Mouse (Mus musculus) lung, adult 2 months (tissue): ENCODE results near the gene Pold4.

Source experiments
- CTCF ChIP-seq: fragments of 200-500 bp; IDR thresholded peaks from 2 replicates; pipeline ENCODE4 v1.5.1; 2011; ENCODE audit warnings: mild to moderate bottlenecking, low read length, control low read depth; ENCODE audit not compliant: insufficient read depth
- POLR2A ChIP-seq: fragments of 200-500 bp; IDR thresholded peaks from 2 replicates; pipeline ENCODE4 v1.6.1; 2011; ENCODE audit warnings: low read depth, mild to moderate bottlenecking, control low read depth, low read length, borderline replicate concordance; ENCODE audit errors: extremely low read depth

DNA sequence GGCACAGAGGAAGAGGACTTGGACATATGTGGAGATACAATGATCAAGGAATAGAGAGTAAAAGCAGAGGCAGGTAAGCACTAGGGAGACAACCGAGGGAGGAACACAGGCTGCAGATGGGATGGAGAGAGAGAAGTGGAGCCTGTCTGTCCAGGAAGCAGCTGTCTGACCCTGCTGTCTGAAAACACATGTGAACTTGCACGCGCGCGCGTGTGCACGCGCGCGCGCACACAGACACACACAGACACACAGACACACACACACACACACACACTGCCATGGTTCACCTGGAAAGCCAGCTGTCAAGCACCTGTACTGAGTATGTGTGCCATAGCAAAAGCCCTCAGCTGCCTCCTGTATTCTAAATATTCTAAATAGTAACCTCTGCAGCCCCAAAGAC, 13.4 kb upstream of the Pold4 start:
- TF ChIP-seq CTCF (no peak), POLR2A (no peak)
